Mouse (Mus musculus): ENCODE results near the gene 9330182L06Rik.

- TF ChIP-seq POLR2A (IDR thresholded peaks at IDR 0.05; ENCODE audit: low read depth, low read length) (no peak), CTCF (IDR thresholded peaks at IDR 0.05; ENCODE audit: extremely low read depth, insufficient read length, insufficient replicate concordance, low read depth, low read length) (no peak)
Measured at GRCm38 (mm10) chr5:9272976-9273375, 7.1 kb downstream of the 9330182L06Rik start.
